Mouse (Mus musculus) hindbrain, embryonic 16.5 days (tissue): ENCODE data around the gene Med11. TPM values are rescaled to one million over a fixed set of nuclear protein-coding genes. Genes with fewer than 3 reads are reported as not detected.
"Not testable (repeated sequence)": the region's sequence is repeated elsewhere in the genome, so short reads cannot be mapped to it uniquely, and the experiment has no call there.

Source experiments
- ATAC-seq: fragments of 200-750 bp; cut with Nextera tagmentation; 2 replicates; pipeline ENCODE4 v1.8.0; 2017; ENCODE audit warnings: moderate TSS enrichment, moderate library complexity
- H3K27ac ChIP-seq: fragments of 300-500 bp; sonication (generic); 2 replicates; pipeline ENCODE4 v1.5.1; 2014; ENCODE audit warnings: low read depth, mild to moderate bottlenecking, control low read depth, low read length, moderate library complexity
- H3K27me3 ChIP-seq: fragments of 300-500 bp; sonication (generic); replicated peaks from 2 replicates; pipeline ENCODE4 v1.6.1; 2014; ENCODE audit warnings: low read length; ENCODE audit not compliant: control insufficient read depth, insufficient read depth
- H3K36me3 ChIP-seq: fragments of 300-500 bp; sonication (generic); 2 replicates; pipeline ENCODE4 v1.6.1; 2014; ENCODE audit warnings: mild to moderate bottlenecking, low read length, moderate library complexity, mixed read lengths; ENCODE audit not compliant: control insufficient read depth, insufficient read depth
- H3K4me1 ChIP-seq: fragments of 300-500 bp; sonication (generic); 2 replicates; pipeline ENCODE4 v1.6.1; 2014; ENCODE audit warnings: low read depth, low read length; ENCODE audit not compliant: control insufficient read depth, insufficient read depth
- H3K4me2 ChIP-seq: fragments of 300-500 bp; sonication (generic); 2 replicates; pipeline ENCODE4 v1.6.1; 2014; ENCODE audit warnings: mild to moderate bottlenecking, low read length, control low read depth, moderate library complexity
- H3K4me3 ChIP-seq: fragments of 300-500 bp; sonication (generic); 2 replicates; pipeline ENCODE4 v1.5.1; 2014; ENCODE audit warnings: mild to moderate bottlenecking, low read length, control low read depth, moderate library complexity
- H3K9ac ChIP-seq: fragments of 300-500 bp; sonication (generic); 2 replicates; pipeline ENCODE4 v1.6.1; 2014; ENCODE audit warnings: low read depth, mild to moderate bottlenecking, control low read depth, low read length, moderate library complexity
- H3K9me3 ChIP-seq: fragments of 300-500 bp; sonication (generic); 2 replicates; pipeline ENCODE4 v1.6.1; 2014; ENCODE audit warnings: mild to moderate bottlenecking, low read length, moderate library complexity; ENCODE audit not compliant: control insufficient read depth
- WGBS: fragments of 180-500 bp; shearing (Covaris S2); extraction: QIAGEN DNeasy Blood & Tissue Kit; methylation state at CpG from one replicate; pipeline ENCODE4 v1.1.7; 2014; 5-methylcytosine and 5-hydroxymethylcytosine counted together
- polyA plus RNA-seq: library from polyadenylated mRNA; unstranded; fragments of >200 nt; fragmentation: Nextera tagmentation; extraction: Ambion mirVana; gene quantifications from 2 replicates; pipeline ENCODE4 v1.2.1, GENCODE M21; 2015

The Med11 gene
- 42.9 and 46.3 TPM in 2 replicates for polyA plus RNA-seq

DNA sequence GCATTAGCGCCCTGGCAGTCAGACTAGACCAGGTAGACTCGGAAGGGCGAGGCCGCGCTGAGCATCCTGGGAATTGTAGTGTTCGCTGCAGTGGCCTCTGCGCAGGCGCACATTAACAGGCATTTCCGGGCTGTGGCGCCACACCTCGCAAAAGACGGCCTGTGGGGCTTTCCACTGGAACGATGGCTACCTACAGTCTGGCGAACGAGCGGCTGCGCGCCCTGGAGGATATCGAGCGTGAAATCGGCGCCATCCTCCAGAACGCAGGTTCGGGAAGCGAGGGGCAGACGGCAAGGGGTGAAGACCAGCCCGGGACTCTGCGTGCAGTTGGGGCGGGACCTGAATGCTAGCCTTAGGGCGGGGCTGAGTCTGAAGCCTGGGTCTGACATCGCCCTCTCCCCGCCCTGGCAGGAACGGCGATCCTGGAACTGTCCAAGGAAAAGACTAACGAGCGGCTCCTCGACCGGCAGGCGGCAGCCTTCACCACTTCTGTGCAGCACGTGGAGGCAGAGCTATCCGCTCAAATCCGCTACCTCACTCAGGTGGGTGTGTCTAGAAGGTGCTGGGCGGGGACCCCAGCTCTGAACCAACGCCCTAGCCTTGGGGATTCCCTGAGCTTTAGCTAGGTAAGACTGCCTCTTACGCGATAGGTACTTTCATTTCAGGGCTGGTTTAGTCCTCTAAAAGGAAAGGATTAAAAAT lies at the start of gene Med11:
TSS of gene Med11 (plus strand) at position 123 of the 702 bp plus-strand sequence.
- Histone ChIP-seq H3K4me2 (peak within 1 kb of the TSS; percentile 57), H3K27ac (peak within 1 kb of the TSS; percentile 98), H3K36me3 (no peaks in the 10 kb centered on the region), H3K9ac (peak within 1 kb of the TSS; percentile 92), H3K9me3 (no peaks in the 10 kb centered on the region), H3K27me3 (no peaks in the 10 kb centered on the region), H3K4me1 (peaks cover 7% of the 10 kb centered on the region), H3K4me3 (peak within 1 kb of the TSS; percentile 76)
- peak; percentile 98 for ATAC-seq
- WGBS: under 1% methylated on average over 39 of the region's 46 CpGs

DNA sequence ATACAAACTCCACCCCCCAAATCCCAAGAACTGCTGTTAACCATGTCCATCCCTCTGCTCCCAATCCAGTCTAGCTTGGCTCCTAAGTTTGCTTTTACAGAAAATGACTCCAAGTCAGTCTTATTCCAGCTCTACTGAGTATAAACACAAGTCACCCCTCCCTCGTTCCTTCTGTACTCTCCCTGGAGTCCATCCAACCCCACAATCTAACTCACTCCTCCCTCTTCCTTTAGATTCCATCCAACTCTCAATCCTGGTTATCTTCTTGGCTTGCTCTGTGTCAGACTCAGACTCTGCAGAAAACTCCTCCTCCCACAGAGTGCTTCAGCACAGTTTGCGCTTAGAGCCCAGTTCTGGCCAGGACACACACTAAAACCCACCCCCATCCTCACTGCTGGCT lies 48.1 kb upstream of the Med11 start:
- Histone ChIP-seq H3K27me3 (no peaks in the 10 kb centered on the region), H3K27ac (no peak overlapping the region), H3K4me1 (peaks cover 11% of the 10 kb centered on the region), H3K9ac (no peak overlapping the region), H3K9me3 (no peaks in the 10 kb centered on the region), H3K4me2 (no peak overlapping the region), H3K36me3 (peaks cover 23% of the 10 kb centered on the region), H3K4me3 (no peak overlapping the region)
- ATAC-seq: no peak
- WGBS: 87% methylated on average over 2 of the region's 2 CpGs

DNA sequence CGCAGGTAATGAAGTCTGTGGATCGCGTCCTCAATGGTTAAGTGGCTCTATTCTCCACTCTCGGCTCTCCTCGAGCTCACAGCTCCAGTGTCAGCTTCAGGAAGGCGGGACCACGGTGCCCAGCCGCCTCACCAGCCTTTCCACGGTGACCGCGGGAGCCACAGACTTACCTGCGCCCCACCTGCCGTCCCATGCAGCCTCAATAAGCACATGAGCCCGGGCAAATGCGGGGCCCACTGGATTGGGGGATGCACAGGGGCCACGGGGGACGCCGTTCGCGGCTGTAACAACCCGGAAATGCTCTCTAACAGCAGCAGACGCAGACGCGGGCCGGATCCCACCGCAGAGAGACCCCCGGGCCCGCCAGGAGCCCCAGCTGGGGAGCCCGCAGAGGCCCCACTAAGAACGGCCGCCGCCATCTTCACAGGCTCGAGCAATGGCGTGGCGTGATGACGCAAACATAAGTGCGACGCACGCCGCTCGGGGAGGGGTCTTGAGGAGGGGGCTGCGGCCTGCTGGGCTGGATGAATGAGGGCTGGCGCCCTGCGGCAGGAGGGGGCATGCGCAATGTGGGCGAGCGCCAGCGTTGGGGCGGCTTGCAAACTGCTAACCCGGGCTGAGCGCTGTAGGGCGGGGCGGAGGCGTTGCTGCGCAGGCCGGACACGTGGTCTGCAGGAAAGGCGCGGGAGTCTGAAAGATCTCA lies 42.0 kb upstream of the Med11 start, which contains the start of gene Pelp1:
TSS of gene Pelp1 (minus strand) at position 438 of the 703 bp plus-strand sequence.
- peak within 1 kb of the TSS; percentile 84 for H3K4me3 ChIP-seq
- peak; percentile 98 for ATAC-seq
- peak within 1 kb of the TSS; percentile 76 for H3K4me2 ChIP-seq
- peaks cover 18% of the 10 kb centered on the region for H3K4me1 ChIP-seq
- no peaks in the 10 kb centered on the region for H3K9me3 ChIP-seq
- under 1% methylated on average over 57 of the region's 59 CpGs for WGBS
- H3K27me3 ChIP-seq: no peaks in the 10 kb centered on the region
- H3K36me3 ChIP-seq: no peaks in the 10 kb centered on the region
- H3K27ac ChIP-seq: peak within 1 kb of the TSS; percentile 75
- H3K9ac ChIP-seq: peak within 1 kb of the TSS; percentile 96

DNA sequence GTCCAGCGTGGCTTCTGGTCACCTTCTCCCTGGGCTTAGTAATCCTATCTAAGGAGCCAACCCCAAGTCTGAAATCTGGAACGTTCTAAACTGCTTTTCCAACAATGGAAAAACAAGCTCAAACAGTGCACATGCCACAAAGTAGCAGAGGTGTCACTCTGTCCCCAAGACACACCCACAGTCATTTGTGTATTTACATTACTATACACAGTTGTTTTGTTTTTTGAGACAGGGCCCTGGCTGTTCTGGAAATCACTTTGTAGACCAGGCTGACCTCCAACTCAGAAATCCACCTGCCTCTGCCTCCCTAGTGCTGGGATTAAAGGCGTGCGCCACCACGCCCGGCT lies 41.4 kb upstream of the Med11 start:
- no peaks in the 10 kb centered on the region for H3K36me3 ChIP-seq
- H3K4me2 ChIP-seq: peak overlapping the region; percentile 76
- 62% methylated on average over 6 of the region's 6 CpGs for WGBS
- peak overlapping the region; percentile 84 for H3K4me3 ChIP-seq
- peak overlapping the region; percentile 96 for H3K9ac ChIP-seq
- no peaks in the 10 kb centered on the region for H3K9me3 ChIP-seq
- H3K27ac ChIP-seq: peak overlapping the region; percentile 75
- H3K27me3 ChIP-seq: no peaks in the 10 kb centered on the region
- ATAC-seq: no peak
- H3K4me1 ChIP-seq: peaks cover 18% of the 10 kb centered on the region

DNA sequence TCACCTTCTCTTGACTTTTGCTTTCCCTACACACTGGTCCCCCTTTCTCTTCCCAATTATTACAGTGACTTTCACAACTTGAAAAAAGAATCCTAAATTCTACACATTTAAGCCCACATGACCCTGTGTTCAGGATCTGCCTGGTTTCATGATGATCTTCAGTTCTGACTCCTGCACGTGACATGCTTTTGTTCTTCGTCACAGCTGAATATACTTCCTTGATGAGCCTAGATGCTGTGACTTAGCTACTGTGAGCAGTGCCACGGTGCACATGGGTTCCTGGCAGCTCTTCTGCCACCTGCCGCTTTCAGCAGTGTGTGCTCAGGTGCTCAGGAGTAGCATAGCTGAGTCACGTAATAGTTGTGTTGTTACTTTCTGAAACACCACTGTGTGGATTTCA lies 39.1 kb upstream of the Med11 start:
- 74% methylated on average over 5 of the region's 5 CpGs for WGBS
- no peak overlapping the region for H3K4me3 ChIP-seq
- no peaks in the 10 kb centered on the region for H3K36me3 ChIP-seq
- no peaks in the 10 kb centered on the region for H3K9me3 ChIP-seq
- ATAC-seq: no peak
- peaks cover 14% of the 10 kb centered on the region for H3K4me1 ChIP-seq
- H3K4me2 ChIP-seq: no peak overlapping the region
- H3K9ac ChIP-seq: no peak overlapping the region
- H3K27me3 ChIP-seq: no peaks in the 10 kb centered on the region
- H3K27ac ChIP-seq: no peak overlapping the region

DNA sequence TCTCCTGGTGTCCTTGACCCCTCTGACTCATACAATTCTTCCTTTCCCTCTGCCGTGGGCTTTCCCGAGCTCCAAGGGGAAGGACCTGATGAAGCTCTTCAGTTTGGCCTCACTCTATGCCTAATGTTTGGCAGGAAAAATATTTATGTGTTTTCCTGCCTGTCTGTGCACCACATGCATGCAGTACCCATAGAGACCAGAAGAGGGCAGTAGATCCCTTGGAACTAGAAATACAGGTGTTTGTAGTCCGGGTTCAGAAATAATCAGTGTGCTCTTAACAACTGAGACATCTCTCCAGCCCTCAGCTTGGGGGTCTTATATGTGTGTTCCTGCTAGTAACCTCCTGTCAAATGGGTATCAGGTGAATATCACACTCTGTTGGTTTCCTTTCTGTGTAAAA lies 37.8 kb upstream of the Med11 start:
- no peak for ATAC-seq
- Histone ChIP-seq H3K27me3 (no peaks in the 10 kb centered on the region), H3K4me1 (peaks cover 3% of the 10 kb centered on the region), H3K9me3 (no peaks in the 10 kb centered on the region), H3K36me3 (no peaks in the 10 kb centered on the region), H3K27ac (no peak overlapping the region), H3K4me3 (no peak overlapping the region), H3K9ac (no peak overlapping the region), H3K4me2 (no peak overlapping the region)
- 8% methylated on average over 3 of the region's 3 CpGs for WGBS

DNA sequence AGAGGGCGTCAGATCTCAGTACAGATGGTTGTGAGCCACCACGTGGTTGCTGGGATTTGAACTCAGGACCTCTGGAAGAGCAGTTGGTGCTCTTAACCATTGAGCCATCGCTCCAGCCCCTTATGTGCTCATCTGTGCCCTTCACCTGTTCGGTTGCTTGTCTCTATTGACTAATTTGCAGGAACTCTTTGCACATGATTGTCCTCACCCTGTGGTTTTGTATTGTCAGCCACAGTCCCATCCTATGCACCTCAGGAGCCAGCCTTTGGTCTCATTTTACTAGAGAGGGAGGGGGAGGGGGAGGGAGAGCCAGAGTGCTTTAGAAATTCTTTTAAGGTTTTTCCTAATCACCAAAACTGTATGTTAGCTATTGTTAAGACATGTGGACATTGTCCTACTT lies 33.5 kb upstream of the Med11 start:
- whole genome bisulfite sequencing: 65% methylated on average over 4 of the region's 4 CpGs
- Histone ChIP-seq H3K9ac (no peak overlapping the region), H3K9me3 (no peaks in the 10 kb centered on the region), H3K27me3 (no peaks in the 10 kb centered on the region), H3K36me3 (no peaks in the 10 kb centered on the region), H3K4me1 (no peaks in the 10 kb centered on the region), H3K4me3 (no peak overlapping the region), H3K4me2 (no peak overlapping the region), H3K27ac (no peak overlapping the region)
- ATAC-seq: no peak

DNA sequence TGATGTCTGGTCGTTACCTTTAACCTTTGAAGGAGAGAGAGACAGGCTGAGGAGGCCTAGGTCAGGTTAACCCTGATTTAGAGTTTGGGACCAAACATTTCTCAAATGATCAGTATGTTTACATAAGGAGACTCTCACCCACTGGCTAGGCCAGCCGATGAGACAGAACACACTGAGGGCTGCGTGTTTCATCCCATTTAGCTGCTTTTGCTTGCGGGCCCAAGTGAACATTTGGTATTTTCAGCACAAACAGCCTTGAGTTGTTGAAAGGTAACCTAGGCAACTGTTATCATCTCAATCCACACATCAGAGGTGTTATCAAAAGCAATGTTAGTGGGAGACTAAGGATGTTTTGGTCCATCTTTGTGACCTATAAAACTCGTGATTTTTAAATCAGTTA lies 32.2 kb upstream of the Med11 start:
- no peak overlapping the region for H3K27ac ChIP-seq
- H3K9me3 ChIP-seq: no peaks in the 10 kb centered on the region
- H3K36me3 ChIP-seq: no peaks in the 10 kb centered on the region
- no peaks in the 10 kb centered on the region for H3K4me1 ChIP-seq
- 74% methylated on average over 5 of the region's 5 CpGs for WGBS
- ATAC-seq: no peak
- H3K27me3 ChIP-seq: no peaks in the 10 kb centered on the region
- H3K4me2 ChIP-seq: no peak overlapping the region
- no peak overlapping the region for H3K4me3 ChIP-seq
- H3K9ac ChIP-seq: no peak overlapping the region

DNA sequence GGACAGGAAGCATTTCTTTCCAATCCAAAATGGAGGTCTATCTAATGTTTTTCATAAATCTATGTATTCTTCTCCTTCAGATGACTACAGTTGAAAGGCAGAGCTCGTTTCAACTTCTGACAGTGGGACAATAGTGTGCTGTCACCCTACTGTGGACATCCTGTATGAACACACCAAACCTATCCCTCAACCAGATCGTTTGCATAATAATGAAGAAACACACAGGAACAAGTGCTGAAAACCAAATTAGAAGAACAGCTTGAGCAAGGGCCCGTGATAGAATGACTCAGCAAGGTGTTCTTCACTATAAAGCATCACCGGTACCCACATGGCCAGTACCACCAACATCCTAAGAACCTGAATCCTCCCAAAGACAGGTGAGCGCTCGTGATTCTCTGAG lies 25.1 kb upstream of the Med11 start:
- H3K4me1 ChIP-seq, H3K36me3 ChIP-seq, H3K4me3 ChIP-seq, H3K9ac ChIP-seq, ATAC-seq, H3K27ac ChIP-seq, H3K27me3 ChIP-seq, H3K9me3 ChIP-seq, H3K4me2 ChIP-seq: not testable (repeated sequence)
- 70% methylated on average over 6 of the region's 6 CpGs for WGBS
